9 mouse cellular contexts compared by ENCODE assay signal in the genomic region with DNA sequence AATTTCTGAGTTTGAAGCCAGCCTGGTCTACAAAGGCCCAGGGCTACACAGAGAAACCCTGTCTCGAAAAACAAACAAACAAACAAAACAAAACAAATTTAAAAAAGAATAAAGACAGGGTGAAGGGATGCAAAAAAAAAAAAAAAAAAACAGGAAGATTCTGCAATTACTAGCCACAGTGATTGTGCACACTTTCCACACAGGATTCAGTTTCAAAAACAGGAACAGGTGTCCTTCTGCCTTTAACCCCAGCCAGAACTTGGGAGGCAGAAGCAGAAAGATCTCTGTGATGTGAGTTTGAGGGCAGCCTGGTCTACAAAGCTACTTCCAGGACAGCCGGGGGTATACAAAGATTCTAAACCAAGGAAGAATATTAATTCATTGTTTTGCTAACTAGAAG. TPM values are rescaled to one million over a fixed set of nuclear protein-coding genes. Genes with fewer than 3 reads are reported as not detected.
DNase-seq lines count a peak whose midpoint lies in the region; ATAC-seq and TF ChIP-seq lines count a peak whose summit lies in the region.
"Had no signal": no experiment of that assay in that cellular context is flagged by ENCODE, and none has a peak within 500 bp of the region (broad histone marks: within the 10 kb centered on the region; RNA-seq: fewer than 3 reads in every experiment).

No protein-coding gene starts in this region.

- no peaks in the 10 kb centered on the region for H3K9me3 ChIP-seq in lung, embryonic 16.5 days (ENCODE audit: control insufficient read depth, low read length)
- H3K9me3 ChIP-seq in forebrain, embryonic 11.5 days (ENCODE audit: control insufficient read depth, low read length) = no peaks in the 10 kb centered on the region
- H3K9me3 ChIP-seq in limb, embryonic 14.5 days (ENCODE audit: control insufficient read depth, low read length) = no peaks in the 10 kb centered on the region

- H3K4me1 ChIP-seq in lung, embryonic 16.5 days (replicated peaks; ENCODE audit: control insufficient read depth, insufficient read depth, low read length) = peaks cover 18% of the 10 kb centered on the region
- H3K4me1 ChIP-seq in forebrain, embryonic 11.5 days (replicated peaks; ENCODE audit: control insufficient read depth, insufficient read depth, low read length) = peaks cover 12% of the 10 kb centered on the region
- H3K4me1 ChIP-seq in limb, embryonic 14.5 days (ENCODE audit: control insufficient read depth, insufficient read depth, low read length) = peaks cover 18% of the 10 kb centered on the region
- peaks cover 6% of the 10 kb centered on the region for H3K4me1 ChIP-seq in small intestine, adult 2 months (ENCODE audit: control insufficient read depth, insufficient read depth, insufficient read length, low read length)

- H3K36me3 ChIP-seq in lung, embryonic 16.5 days (ENCODE audit: control insufficient read depth, insufficient read depth, low read length) = no peaks in the 10 kb centered on the region
- no peaks in the 10 kb centered on the region; the same call in 1 of the 2 replicates for H3K36me3 ChIP-seq in forebrain, embryonic 11.5 days (ENCODE audit: control insufficient read depth, insufficient read depth, low read length)
- H3K36me3 ChIP-seq in limb, embryonic 14.5 days (ENCODE audit: control insufficient read depth, insufficient read depth, low read length) = peaks cover 5% of the 10 kb centered on the region
- no peaks in the 10 kb centered on the region for H3K36me3 ChIP-seq in small intestine, adult 2 months (ENCODE audit: control insufficient read depth, insufficient read depth, low read length)

- TF ChIP-seq POLR2A in limb, embryonic 14.5 days (IDR thresholded peaks at IDR 0.05; ENCODE audit: borderline replicate concordance, extremely low read depth, insufficient read depth, insufficient read length) = no peak
- no peak for TF ChIP-seq POLR2A in small intestine, adult 2 months (IDR thresholded peaks at IDR 0.05; ENCODE audit: low read depth, low read length)

- TF ChIP-seq CTCF in small intestine, adult 2 months (IDR thresholded peaks at IDR 0.05; ENCODE audit: extremely low read depth, insufficient read length, insufficient replicate concordance, low read depth, low read length) = no peak

- peak overlapping the region; percentile 67 for H3K9ac ChIP-seq in lung, embryonic 16.5 days (ENCODE audit: low read length)
- H3K9ac ChIP-seq in forebrain, embryonic 11.5 days (ENCODE audit: low read length) = peak overlapping the region; percentile 67
- peak overlapping the region; percentile 67 for H3K9ac ChIP-seq in limb, embryonic 14.5 days (ENCODE audit: low read depth, low read length, severe bottlenecking)

- H3K4me3 ChIP-seq in lung, embryonic 16.5 days (ENCODE audit: low read length) = peak overlapping the region; percentile 78
- H3K4me3 ChIP-seq in forebrain, embryonic 11.5 days (ENCODE audit: low read depth, low read length) = peak overlapping the region; percentile 69
- H3K4me3 ChIP-seq in limb, embryonic 14.5 days (replicated peaks; ENCODE audit: low read length) = peak overlapping the region; percentile 54
- H3K4me3 ChIP-seq in small intestine, adult 2 months (ENCODE audit: low read depth, low read length) = peak overlapping the region; percentile 85

- no peaks in the 10 kb centered on the region for H3K27me3 ChIP-seq in lung, embryonic 16.5 days (ENCODE audit: control insufficient read depth, insufficient read depth, low read depth, low read length)
- H3K27me3 ChIP-seq in forebrain, embryonic 11.5 days (ENCODE audit: control insufficient read depth, insufficient read depth, low read length) = no peaks in the 10 kb centered on the region
- H3K27me3 ChIP-seq in limb, embryonic 14.5 days (ENCODE audit: control insufficient read depth, insufficient read depth, low read length) = no peaks in the 10 kb centered on the region
- H3K27me3 ChIP-seq in small intestine, adult 2 months (ENCODE audit: control insufficient read depth, insufficient read depth, low read length) = no peaks in the 10 kb centered on the region

- H3K27ac ChIP-seq in lung, embryonic 16.5 days (ENCODE audit: low read length) = peak overlapping the region; percentile 81
- no peak overlapping the region for H3K27ac ChIP-seq in forebrain, embryonic 11.5 days (ENCODE audit: low read depth, low read length)
- H3K27ac ChIP-seq in limb, embryonic 14.5 days (replicated peaks; ENCODE audit: low read depth, low read length) = no peak overlapping the region
- H3K27ac ChIP-seq in small intestine, adult 2 months (ENCODE audit: insufficient read depth, low read depth, low read length) = peak overlapping the region; percentile 84

- WGBS in lung, embryonic 16.5 days = 54% methylated on average over 2 of the region's 2 CpGs
- WGBS in forebrain, embryonic 11.5 days = 69% methylated on average over 2 of the region's 2 CpGs
- WGBS in limb, embryonic 14.5 days = 81% methylated on average over 2 of the region's 2 CpGs
- 43% methylated on average over 2 of the region's 2 CpGs for WGBS in small intestine, adult 2 months

- H3K4me2 ChIP-seq in lung, embryonic 16.5 days (ENCODE audit: low read depth, low read length) = peak overlapping the region; percentile 81
- peak overlapping the region; percentile 98; the same call in 1 of the 2 replicates for H3K4me2 ChIP-seq in forebrain, embryonic 11.5 days (ENCODE audit: low read depth, low read length, severe bottlenecking)
- H3K4me2 ChIP-seq in limb, embryonic 14.5 days (replicated peaks; ENCODE audit: low read depth, low read length, severe bottlenecking) = peak overlapping the region; percentile 53

- no peak for ATAC-seq in lung, embryonic 16.5 days (ENCODE audit: low read depth)
- no peak for ATAC-seq in forebrain, embryonic 11.5 days (replicated peaks; ENCODE audit: low FRiP score)
- ATAC-seq in limb, embryonic 14.5 days (ENCODE audit: low FRiP score, low read depth) = no peak

- DNase-seq in lung, postnatal 10 days = no peak
- no peak for DNase-seq in forebrain, embryonic 11.5 days (ENCODE audit: low spot score)
- DNase-seq in limb, embryonic 14.5 days (ENCODE audit: low spot score) = no peak
- no peak for DNase-seq in gastrocnemius, postnatal 10 days
- no peak for DNase-seq in embryo, embryonic 10 days (ENCODE audit: low spot score)
- no peak for DNase-seq in adrenal gland, adult (ENCODE audit: inconsistent age in 2 of 2, low spot score in 1 of 2)
- DNase-seq: adrenal gland, postnatal 36 days had no signal

RNA-seq across cellular contexts. Expression of a gene that starts 1.3 kb away (rescaled TPM):
- 7.2 and 8.6 TPM in 2 replicates for polyA plus RNA-seq in lung, embryonic 16.5 days (2015; fragmentation: Nextera tagmentation; extraction: Ambion mirVana)
- 7.9 and 9.2 TPM in 2 replicates for polyA plus RNA-seq in forebrain, embryonic 11.5 days (2014; fragmentation: Nextera tagmentation; extraction: Ambion mirVana)
- 15.2 and 15.6 TPM in 2 replicates for polyA plus RNA-seq in limb, embryonic 14.5 days (2012; rRNA removed)
- 12.3 and 13.9 TPM in 2 replicates for polyA plus RNA-seq in limb, embryonic 14.5 days (2014; fragmentation: Nextera tagmentation; extraction: Ambion mirVana)
- polyA plus RNA-seq in small intestine, adult 2 months (2012; rRNA removed) = 13.2 and 28.5 TPM in 2 replicates
- total RNA-seq in gastrocnemius, postnatal 10 days (2021) = 10 to 100 TPM; 12.6 to 13.9 TPM

RNA-seq across cellular contexts. Expression of a gene that starts 12.3 kb away (rescaled TPM):
- 101 and 104 TPM in 2 replicates for polyA plus RNA-seq in lung, embryonic 16.5 days (2015; fragmentation: Nextera tagmentation; extraction: Ambion mirVana)
- 60.3 and 60.6 TPM in 2 replicates for polyA plus RNA-seq in forebrain, embryonic 11.5 days (2014; fragmentation: Nextera tagmentation; extraction: Ambion mirVana)
- polyA plus RNA-seq in limb, embryonic 14.5 days (2012; rRNA removed) = 47.8 and 71.0 TPM in 2 replicates
- polyA plus RNA-seq in limb, embryonic 14.5 days (2014; fragmentation: Nextera tagmentation; extraction: Ambion mirVana) = 54.4 and 55.2 TPM in 2 replicates
- 11.8 and 12.8 TPM in 2 replicates for polyA plus RNA-seq in small intestine, adult 2 months (2012; rRNA removed)
- 1 to 10 TPM; 4.3 to 5.2 TPM for total RNA-seq in gastrocnemius, postnatal 10 days (2021)

RNA-seq across cellular contexts. Expression of a gene that starts 12.8 kb away (rescaled TPM):
- polyA plus RNA-seq in lung, embryonic 16.5 days (2015; fragmentation: Nextera tagmentation; extraction: Ambion mirVana) = 183 and 189 TPM in 2 replicates
- 199 and 209 TPM in 2 replicates for polyA plus RNA-seq in forebrain, embryonic 11.5 days (2014; fragmentation: Nextera tagmentation; extraction: Ambion mirVana)
- polyA plus RNA-seq in limb, embryonic 14.5 days (2012; rRNA removed) = 124 and 144 TPM in 2 replicates
- polyA plus RNA-seq in limb, embryonic 14.5 days (2014; fragmentation: Nextera tagmentation; extraction: Ambion mirVana) = 109 and 116 TPM in 2 replicates
- 15.5 and 30.8 TPM in 2 replicates for polyA plus RNA-seq in small intestine, adult 2 months (2012; rRNA removed)
- 10 to 100 TPM; 10.2 to 11.6 TPM for total RNA-seq in gastrocnemius, postnatal 10 days (2021)

RNA-seq across cellular contexts. Expression of a gene that starts 30.0 kb away (rescaled TPM):
- polyA plus RNA-seq in lung, embryonic 16.5 days (2015; fragmentation: Nextera tagmentation; extraction: Ambion mirVana) = 80.6 and 85.2 TPM in 2 replicates
- 95.9 and 98.4 TPM in 2 replicates for polyA plus RNA-seq in forebrain, embryonic 11.5 days (2014; fragmentation: Nextera tagmentation; extraction: Ambion mirVana)
- 199 and 224 TPM in 2 replicates for polyA plus RNA-seq in limb, embryonic 14.5 days (2012; rRNA removed)
- 89.8 and 98.1 TPM in 2 replicates for polyA plus RNA-seq in limb, embryonic 14.5 days (2014; fragmentation: Nextera tagmentation; extraction: Ambion mirVana)
- 33.5 and 84.4 TPM in 2 replicates for polyA plus RNA-seq in small intestine, adult 2 months (2012; rRNA removed)
- 10 to 100 TPM; 52.4 to 55.8 TPM for total RNA-seq in gastrocnemius, postnatal 10 days (2021)

RNA-seq across cellular contexts. Expression of a gene that starts 36.8 kb away (rescaled TPM):
- 31.1 and 32.4 TPM in 2 replicates for polyA plus RNA-seq in lung, embryonic 16.5 days (2015; fragmentation: Nextera tagmentation; extraction: Ambion mirVana)
- 8.2 and 10.0 TPM in 2 replicates for polyA plus RNA-seq in forebrain, embryonic 11.5 days (2014; fragmentation: Nextera tagmentation; extraction: Ambion mirVana)
- 19.3 and 25.4 TPM in 2 replicates for polyA plus RNA-seq in limb, embryonic 14.5 days (2012; rRNA removed)
- polyA plus RNA-seq in limb, embryonic 14.5 days (2014; fragmentation: Nextera tagmentation; extraction: Ambion mirVana) = 16.0 and 22.5 TPM in 2 replicates
- 5.4 and 13.9 TPM in 2 replicates for polyA plus RNA-seq in small intestine, adult 2 months (2012; rRNA removed)
- 10 to 100 TPM; 17.5 to 78.6 TPM for total RNA-seq in gastrocnemius, postnatal 10 days (2021)

Comparison
In these comparisons a context has a peak if more than half of its experiments do, and no peak if none do; other contexts are left out.
1. H3K27ac ChIP-seq: peak in lung, embryonic 16.5 days (single experiment) and small intestine, adult 2 months (single experiment); none in forebrain, embryonic 11.5 days (single experiment) and limb, embryonic 14.5 days (single experiment).
2. Peak in every context shown above with its lines, with median percentiles within 50 percentile points of each other: H3K4me2 ChIP-seq, H3K4me3 ChIP-seq and H3K9ac ChIP-seq.